Mouse (Mus musculus) olfactory bulb, adult 2 months (tissue): ENCODE results near the gene Ldhal6b. TPM values are rescaled to one million over a fixed set of nuclear protein-coding genes. Genes with fewer than 3 reads are reported as not detected.

Experiments used
- H3K27ac ChIP-seq: fragments of 200-500 bp; 2 replicates; pipeline ENCODE4 v1.5.1; 2012; ENCODE audit warnings: low read depth, low read length; ENCODE audit not compliant: insufficient read depth
- H3K4me1 ChIP-seq: fragments of 200-500 bp; 2 replicates; pipeline ENCODE4 v1.6.1; 2012; ENCODE audit warnings: low read length; ENCODE audit not compliant: control insufficient read depth, insufficient read depth
- H3K4me3 ChIP-seq: fragments of 200-500 bp; 2 replicates; pipeline ENCODE4 v1.5.1; 2012; ENCODE audit warnings: mild to moderate bottlenecking, low read depth, low read length, moderate library complexity; ENCODE audit not compliant: insufficient read depth
- CTCF ChIP-seq: fragments of 200-500 bp; IDR thresholded peaks from 2 replicates; pipeline ENCODE4 v1.5.1; 2012; ENCODE audit warnings: low read depth, mild to moderate bottlenecking, low read length, moderate library complexity; ENCODE audit not compliant: insufficient read depth
- POLR2A ChIP-seq: fragments of 200-500 bp; IDR thresholded peaks from 2 replicates; pipeline ENCODE4 v1.6.1; 2012; ENCODE audit warnings: mild to moderate bottlenecking, low read depth, low read length, moderate library complexity; ENCODE audit not compliant: insufficient read depth
- WGBS: fragments of 180-500 bp; shearing (Covaris S2); methylation state at CpG from one replicate; pipeline ENCODE4 v1.1.7; 2018; 5-methylcytosine and 5-hydroxymethylcytosine counted together
- polyA plus RNA-seq: library from polyadenylated mRNA; stranded (reverse); fragments of >200 nt; gene quantifications from 2 replicates; pipeline ENCODE4 v1.2.4, GENCODE M21; 2012; ENCODE audit warnings: low replicate concordance; ENCODE audit not compliant: missing spikeins, insufficient read depth, insufficient read length

Gene Ldhal6b
- polyA plus RNA-seq, 1 experiment: not detected

DNA sequence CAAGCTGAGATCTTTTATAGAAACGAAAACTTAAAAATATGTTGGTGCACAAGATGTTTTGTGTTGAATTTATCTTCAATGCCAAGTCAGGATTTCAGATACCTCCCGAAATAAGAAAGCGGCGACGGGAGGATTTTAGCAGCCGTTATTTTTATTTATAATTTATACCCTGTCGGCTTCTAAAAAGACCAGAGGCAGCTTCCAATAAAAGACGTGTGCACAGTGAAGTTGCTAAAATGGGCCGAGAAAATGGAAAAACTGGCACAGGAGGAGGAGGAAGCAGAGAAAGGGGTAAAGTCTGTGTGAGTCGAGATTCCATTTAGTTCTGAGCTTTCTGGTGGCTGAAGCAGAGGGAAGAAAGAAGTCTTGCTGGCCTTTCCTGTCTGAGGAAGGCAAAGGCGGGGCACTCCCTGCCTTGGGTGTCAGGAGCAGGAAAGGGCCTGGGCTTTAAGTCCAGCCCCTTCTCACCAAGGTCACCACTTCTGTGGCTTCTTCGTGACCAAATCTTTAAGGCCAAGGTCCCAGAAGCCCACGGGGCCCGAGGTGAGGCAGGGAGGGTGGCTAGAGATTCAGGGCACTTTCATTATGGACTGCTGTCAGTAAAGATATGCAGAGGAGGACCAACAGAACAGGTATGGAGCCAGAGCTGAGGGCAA is 18.0 kb downstream of the Ldhal6b start:
- peak overlapping the region; percentile 67; the same call in 1 of the 2 replicates for H3K27ac ChIP-seq
- TF ChIP-seq POLR2A (no peak), CTCF (no peak)
- peaks cover 34% of the 10 kb centered on the region for H3K4me1 ChIP-seq
- H3K4me3 ChIP-seq: no peak overlapping the region
- 44% methylated on average over 14 of the region's 14 CpGs for WGBS

DNA sequence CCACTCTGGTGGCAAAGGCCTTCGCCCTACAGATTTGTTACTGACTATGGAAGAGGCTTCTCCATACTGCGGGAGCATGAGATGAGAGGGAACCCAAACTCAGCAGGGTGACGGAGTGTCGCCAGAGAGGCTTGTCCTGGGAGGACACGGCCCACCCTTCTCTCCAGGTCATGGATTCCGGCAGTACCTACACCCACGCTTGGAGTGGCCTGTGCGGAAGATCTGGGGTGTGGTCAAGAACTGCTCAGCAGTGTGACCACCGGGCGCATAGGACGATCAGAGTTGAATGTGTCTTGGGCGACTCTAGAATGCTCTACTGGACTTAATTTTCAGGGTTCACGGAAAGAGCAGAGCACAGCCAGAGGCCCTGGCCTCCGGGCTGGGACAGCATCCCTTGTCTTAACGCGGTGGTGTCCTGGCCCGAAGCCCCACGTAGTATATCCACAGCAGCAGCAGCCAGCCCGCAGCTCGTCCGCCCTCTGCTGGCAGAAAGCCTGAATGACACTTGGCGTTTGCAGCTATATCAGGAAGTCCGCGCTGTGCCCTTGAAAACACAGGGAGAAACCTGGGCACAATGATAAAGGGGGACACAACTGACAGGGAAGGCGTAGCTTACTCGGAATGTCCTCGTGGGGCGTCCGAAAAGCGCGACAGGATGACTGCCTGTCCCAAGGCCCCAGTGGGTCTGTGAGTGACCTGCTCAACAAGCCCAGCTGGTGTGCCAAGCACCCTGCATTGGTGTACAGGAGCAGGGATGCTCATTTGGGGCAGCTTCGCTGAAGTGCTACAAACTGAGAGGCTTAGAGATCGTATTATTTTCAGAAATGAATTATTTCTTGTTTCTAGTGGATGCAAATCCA is 21.2 kb downstream of the Ldhal6b start:
- TF ChIP-seq POLR2A: no peak
- TF ChIP-seq CTCF: peak; percentile 94
- H3K4me3 ChIP-seq: no peak overlapping the region
- 0 out of 2 replicates have a peak overlapping the region, but pooled peaks have one; percentile 2 for H3K27ac ChIP-seq
- WGBS: 25% methylated on average over 33 of the region's 33 CpGs
- H3K4me1 ChIP-seq: peaks cover 28% of the 10 kb centered on the region

- 72% methylated on average over 5 of the region's 5 CpGs for WGBS
Observed at GRCm38 (mm10) chr17:5396213-5396612, 22.4 kb downstream of the Ldhal6b start.

GRCm38 (mm10) chr17:5395454-5396205 is 22.9 kb downstream of the Ldhal6b start:
- Histone ChIP-seq H3K27ac (no peak overlapping the region), H3K4me3 (no peak overlapping the region), H3K4me1 (peaks cover 17% of the 10 kb centered on the region)
- WGBS: 91% methylated on average over 16 of the region's 16 CpGs
- no peak for TF ChIP-seq CTCF
- TF ChIP-seq POLR2A: no peak

More at GRCm38 (mm10) chr17:5396213-5396612, 22.4 kb downstream of the Ldhal6b start:
- TF ChIP-seq POLR2A (no peak), CTCF (no peak)
- Histone ChIP-seq H3K4me1 (peaks cover 20% of the 10 kb centered on the region), H3K4me3 (no peak overlapping the region), H3K27ac (no peak overlapping the region)

GRCm38 (mm10) chr17:5390682-5391081 is 27.9 kb downstream of the Ldhal6b start:
- TF ChIP-seq CTCF (no peak), POLR2A (no peak)
- Histone ChIP-seq H3K4me1 (peaks cover 11% of the 10 kb centered on the region), H3K27ac (no peak overlapping the region), H3K4me3 (no peak overlapping the region)
- WGBS: 37% methylated on average over 10 of the region's 10 CpGs

GRCm38 (mm10) chr17:5388351-5388750 is 30.2 kb downstream of the Ldhal6b start:
- Histone ChIP-seq H3K27ac (no peak overlapping the region), H3K4me1 (peaks cover 11% of the 10 kb centered on the region), H3K4me3 (no peak overlapping the region)
- WGBS: 78% methylated on average over 3 of the region's 3 CpGs
- TF ChIP-seq POLR2A (no peak), CTCF (no peak)

- H3K4me3 ChIP-seq: no peak overlapping the region
- WGBS: 87% methylated on average over 12 of the region's 12 CpGs
- no peak overlapping the region for H3K27ac ChIP-seq
- H3K4me1 ChIP-seq: peaks cover 11% of the 10 kb centered on the region
- TF ChIP-seq POLR2A (no peak), CTCF (no peak)
Observed at GRCm38 (mm10) chr17:5386885-5387545, 31.6 kb downstream of the Ldhal6b start.

DNA sequence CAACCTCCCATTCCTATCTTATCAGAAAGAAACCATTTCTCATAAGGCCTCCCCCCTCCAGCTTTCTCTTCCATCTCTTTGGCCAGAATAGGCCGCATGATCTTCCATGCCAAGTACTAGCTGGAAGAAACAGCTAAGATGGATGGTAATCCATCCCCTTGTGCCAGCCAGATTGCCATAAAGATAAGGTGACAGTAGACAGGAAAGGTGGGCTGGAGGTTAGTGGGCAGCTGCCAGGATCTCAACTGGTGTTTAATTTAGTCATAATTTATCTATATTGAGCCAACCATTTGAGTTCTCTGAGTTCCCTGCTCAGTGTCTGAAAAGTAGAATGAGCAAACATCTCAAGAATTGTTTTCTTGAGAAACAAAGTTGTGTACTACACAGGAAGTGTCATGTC is 32.9 kb downstream of the Ldhal6b start:
- Histone ChIP-seq H3K4me3 (no peak overlapping the region), H3K4me1 (peaks cover 10% of the 10 kb centered on the region), H3K27ac (no peak overlapping the region)
- TF ChIP-seq CTCF (no peak), POLR2A (no peak)
- WGBS: 100% methylated on average over 1 of the region's 1 CpGs
